Mouse (Mus musculus) lung, adult 18-20 months (tissue): ENCODE measurements around the gene Lnx2.

ENCODE experiments used
- DNase-seq, 2 experiments: peaks; one replicate each; pipeline ENCODE4 v3.0.0; 2022; ENCODE audit warnings: mixed read lengths in 2 of 2

Gene Lnx2

DNA sequence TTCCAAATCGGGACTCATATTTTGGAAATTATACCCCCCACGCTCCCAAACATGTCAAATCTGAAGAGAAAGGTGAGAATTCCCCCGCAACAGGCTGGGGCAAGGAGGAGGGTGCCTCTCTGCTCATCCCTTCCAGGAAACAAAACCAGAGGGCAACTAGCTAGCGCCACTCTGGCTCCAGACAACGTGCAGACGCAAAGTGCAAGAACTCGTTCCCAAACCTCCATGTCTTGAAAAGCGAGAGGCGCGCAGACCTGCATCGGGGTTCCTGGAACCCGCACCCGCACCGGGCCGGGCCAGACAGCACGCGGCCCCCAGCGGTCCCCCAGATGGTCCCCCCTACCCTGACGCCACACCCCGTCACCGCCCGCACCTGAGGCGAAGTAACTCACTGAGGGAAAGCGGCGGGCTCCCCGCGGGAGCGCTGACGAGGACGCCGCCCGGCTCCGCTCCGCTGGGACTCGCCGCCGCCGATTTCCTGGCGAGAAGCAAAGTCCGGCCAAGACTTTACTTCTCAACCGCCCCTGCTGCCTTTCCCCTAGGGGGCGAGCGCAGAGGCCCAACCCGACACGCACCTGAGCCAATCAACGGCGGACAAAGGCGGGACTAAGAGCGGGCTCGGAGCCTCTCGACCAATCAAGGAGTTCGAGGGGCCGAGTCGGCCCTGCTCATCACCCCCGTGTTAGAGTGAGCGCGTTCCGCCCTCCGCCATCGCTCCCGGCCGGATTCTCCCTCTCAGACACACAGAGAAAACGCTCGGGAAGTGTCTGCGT, at the start of gene Lnx2:
Gene Lnx2, minus strand, starts transcription at position 561 of the 773 bp plus-strand sequence.
- DNase-seq, result peak; percentile 99

GRCm38 (mm10) chr5:147125542-147126185, 49.3 kb upstream of the Lnx2 start:
- no peak for DNase-seq

GRCm38 (mm10) chr5:147124794-147125193, 48.4 kb upstream of the Lnx2 start:
- DNase-seq, result no peak

DNA sequence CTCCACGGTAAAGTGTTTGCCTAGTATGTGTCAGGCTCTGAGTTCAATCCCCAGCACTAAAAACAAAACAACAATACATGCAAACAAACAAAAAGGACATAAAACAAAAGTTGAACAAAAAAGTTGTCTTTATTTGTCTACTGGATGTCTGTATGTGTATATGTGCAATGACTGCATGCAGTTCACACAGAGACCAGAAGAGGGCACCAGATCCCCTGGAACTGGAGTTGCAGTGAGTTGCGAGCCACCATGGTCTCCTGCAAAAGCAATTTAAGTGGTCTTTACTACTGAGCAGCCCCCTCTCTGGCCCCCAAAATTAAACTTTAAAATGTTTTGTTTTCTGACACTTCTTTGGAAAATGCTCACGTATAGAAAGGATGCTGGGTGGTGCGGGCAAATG, 44.8 kb upstream of the Lnx2 start:
- DNase-seq, result no peak

- DNase-seq, result no peak
Measured at GRCm38 (mm10) chr5:147117027-147117426, 40.6 kb upstream of the Lnx2 start.

GRCm38 (mm10) chr5:147115631-147116030, 39.2 kb upstream of the Lnx2 start:
- no peak for DNase-seq

- no peak for DNase-seq
Measured at GRCm38 (mm10) chr5:147114738-147115137, 38.4 kb upstream of the Lnx2 start.

GRCm38 (mm10) chr5:147108861-147109591, 32.6 kb upstream of the Lnx2 start:
- no peak for DNase-seq

DNA sequence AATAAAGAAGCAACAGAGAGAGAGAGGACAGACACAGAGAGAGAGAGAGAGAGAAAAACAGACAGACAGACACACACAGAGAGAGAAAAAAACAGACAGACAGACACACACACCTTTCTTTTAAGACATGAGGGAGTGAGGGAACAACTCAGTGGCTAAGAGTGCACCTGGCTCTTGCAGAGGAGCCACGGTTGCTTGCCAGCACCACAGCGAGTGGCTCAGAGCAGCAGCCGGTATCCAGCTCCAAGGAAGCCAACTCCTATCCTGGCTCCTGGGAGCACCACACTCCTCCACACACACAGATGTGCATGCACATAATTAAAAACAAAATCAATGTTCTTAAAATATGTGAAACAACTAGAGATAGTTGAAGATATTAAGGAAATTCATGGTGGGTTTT, 30.9 kb upstream of the Lnx2 start:
- DNase-seq, result no peak

- no peak for DNase-seq
Measured at GRCm38 (mm10) chr5:147102295-147102694, 25.9 kb upstream of the Lnx2 start.

DNA sequence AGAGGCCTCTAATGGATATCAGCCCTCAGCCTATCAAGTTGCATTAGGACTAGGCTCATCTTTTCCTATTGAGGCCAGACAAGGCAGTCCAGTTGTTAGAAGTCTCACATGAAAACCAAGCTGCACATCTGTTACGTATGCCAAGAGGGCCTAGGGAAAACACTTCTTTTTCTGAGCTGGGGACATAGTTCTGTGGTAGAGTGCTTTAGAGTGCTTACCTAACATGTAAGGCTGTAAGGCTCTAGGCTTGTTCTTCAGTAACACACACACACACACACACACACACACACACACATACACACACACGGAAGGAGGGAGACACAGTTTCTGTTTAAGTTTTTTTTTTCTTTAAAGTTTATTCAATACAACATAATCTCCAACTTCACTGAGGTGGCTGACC, 23.8 kb upstream of the Lnx2 start:
- no peak for DNase-seq

DNA sequence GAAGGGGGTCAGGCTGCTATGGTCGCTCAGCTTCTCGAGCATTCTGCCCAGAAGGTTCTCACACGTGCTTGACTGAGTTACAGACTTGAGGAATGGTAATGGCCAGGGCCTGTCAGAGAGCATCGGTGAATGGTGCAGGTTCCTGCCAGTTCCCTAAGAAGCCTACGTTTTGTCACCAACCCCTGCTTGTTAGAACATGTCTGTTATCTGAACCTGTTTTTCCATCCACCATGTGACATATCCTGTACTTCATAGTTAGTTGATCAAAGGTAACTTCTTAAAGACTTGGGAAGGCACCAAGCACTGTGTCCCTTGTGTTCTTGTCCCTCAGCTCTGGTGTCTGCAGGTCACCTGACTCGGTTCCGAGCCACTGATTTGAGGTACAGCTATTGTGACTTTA, 22.3 kb upstream of the Lnx2 start:
- no peak for DNase-seq

DNA sequence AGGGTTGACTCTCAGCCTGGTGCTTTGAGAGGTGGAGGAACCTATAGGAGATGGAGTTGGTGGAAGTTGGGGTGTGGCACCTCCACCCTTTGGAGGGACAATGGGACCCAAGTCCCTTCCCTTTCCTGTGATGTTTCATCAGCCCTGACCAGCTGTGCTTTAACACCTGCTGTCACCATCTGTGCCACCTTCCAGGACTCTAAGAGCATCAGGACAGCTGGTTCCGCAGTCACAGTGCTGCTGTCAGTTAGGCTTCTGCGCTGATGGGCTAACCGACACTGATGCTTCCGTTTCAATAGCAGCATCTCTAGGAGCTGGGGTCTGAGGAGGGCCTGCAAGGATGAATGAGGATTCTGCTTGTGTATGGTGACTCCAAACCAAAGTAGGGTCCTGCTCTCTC, 20.2 kb upstream of the Lnx2 start:
- no peak for DNase-seq

DNA sequence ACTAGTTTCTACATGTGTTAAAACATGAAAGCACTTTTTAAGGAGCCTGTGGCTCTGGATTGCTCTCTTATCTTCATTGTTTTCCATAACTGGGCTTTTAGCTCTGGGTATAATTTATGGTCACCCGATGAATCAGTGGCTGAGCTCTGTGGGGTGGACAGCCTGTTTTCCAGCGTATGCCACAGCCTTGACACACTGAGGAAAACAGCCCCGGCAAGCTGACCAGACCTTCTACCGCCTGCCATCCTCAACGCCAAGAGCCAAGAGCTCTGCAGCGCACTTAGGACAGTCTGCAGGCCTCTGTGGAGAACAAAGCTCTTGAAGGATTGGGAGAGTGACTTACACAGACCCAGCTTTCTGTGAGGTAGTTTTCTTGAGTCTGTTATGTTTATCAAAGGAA, 17.9 kb upstream of the Lnx2 start:
- DNase-seq, result no peak

DNA sequence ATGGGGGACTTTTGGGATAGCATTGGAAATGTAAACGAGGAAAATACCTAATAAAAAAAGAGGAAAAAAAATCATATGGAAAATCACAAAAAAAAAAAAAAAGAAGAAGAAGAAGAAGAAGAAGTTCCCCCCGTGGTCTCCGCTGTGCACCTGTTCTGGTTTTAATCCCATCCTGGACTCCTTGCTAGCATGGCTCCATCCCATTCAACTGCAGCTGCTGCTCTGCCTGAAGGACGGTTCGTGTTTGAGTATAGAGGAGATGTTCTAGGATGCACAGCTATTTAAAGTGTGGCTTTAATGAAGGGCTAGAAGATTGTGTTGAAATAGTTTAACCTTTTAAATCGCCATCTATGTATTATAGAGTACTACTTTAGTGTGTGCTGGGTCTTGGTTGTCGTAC, 16.1 kb upstream of the Lnx2 start:
- DNase-seq, result no peak

GRCm38 (mm10) chr5:147090256-147090963, 14.0 kb upstream of the Lnx2 start:
- no peak for DNase-seq

- DNase-seq, result no peak
Measured at GRCm38 (mm10) chr5:147089836-147090235, 13.4 kb upstream of the Lnx2 start.

- DNase-seq, result no peak
Measured at GRCm38 (mm10) chr5:147086816-147087215, 10.4 kb upstream of the Lnx2 start.

GRCm38 (mm10) chr5:147085201-147085894, 9.0 kb upstream of the Lnx2 start:
- no peak for DNase-seq

- DNase-seq, result no peak
Measured at GRCm38 (mm10) chr5:147078110-147078900, 1.9 kb upstream of the Lnx2 start.

DNA sequence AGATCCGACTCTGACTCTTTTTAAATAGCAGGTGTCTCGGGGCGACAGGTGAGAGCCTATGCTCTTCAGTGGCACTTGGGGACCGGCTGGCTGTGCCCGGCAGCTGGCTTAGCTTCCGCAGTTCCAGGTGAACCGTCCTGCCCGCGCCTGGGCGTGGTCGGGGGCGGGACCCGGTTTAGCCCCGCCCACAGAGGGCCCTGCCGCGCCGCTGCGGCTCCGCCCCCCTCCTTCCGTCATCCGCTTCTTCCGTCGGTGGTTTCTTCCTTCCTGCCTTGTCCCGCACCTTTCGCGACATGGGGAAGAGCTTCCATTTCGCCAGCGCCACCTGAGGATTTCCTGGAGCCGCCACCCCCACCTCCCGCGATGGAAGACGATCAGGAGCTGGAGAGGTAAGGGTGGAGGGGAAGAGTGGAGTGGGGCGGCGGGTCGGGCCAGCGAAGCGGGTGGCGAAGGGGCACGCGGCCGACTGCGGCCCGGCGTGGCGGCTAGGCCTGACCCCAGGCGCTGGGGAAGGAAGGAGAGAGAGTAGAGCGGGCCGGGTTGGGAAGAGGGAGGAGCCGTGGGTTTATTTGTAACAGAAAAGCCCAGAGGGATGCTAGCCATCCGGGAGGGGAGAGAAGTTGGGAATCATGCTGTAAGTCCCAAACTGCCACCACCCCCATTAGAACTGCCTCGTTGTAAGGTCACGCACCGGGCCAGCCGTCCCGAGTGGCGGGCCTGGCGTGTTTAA, 1.1 kb upstream of the Lnx2 start:
- DNase-seq, result peak; percentile 92 to 94
